Mouse (Mus musculus): ENCODE measurements around the gene Gm5134. TPM values are rescaled to one million over a fixed set of nuclear protein-coding genes. Genes with fewer than 3 reads are reported as not detected.
A peak's percentile ranks its signal among the peaks of the same experiment; 100 is the strongest.

Gene Gm5134
- total RNA-seq (2021), result not detected
- long read RNA-seq, experiment 1, result 0 reads
- long read RNA-seq, experiment 2, result 0 reads

- DNase-seq (ENCODE audit: low spot score in 2 of 2), result no peak
These were observed at the start of gene Gm5134 for GRCm38 (mm10) chr10:75954381-75954811. Gene Gm5134 (plus strand): TSS chr10:75954514.

- no peak for DNase-seq (ENCODE audit: low spot score in 2 of 2)
These were observed 47.4 kb upstream of the Gm5134 start for GRCm38 (mm10) chr10:75906882-75907281.

GRCm38 (mm10) chr10:75910698-75911097 lies 43.6 kb upstream of the Gm5134 start:
- DNase-seq (ENCODE audit: low spot score in 2 of 2), result no peak

GRCm38 (mm10) chr10:75913013-75913589 lies 41.2 kb upstream of the Gm5134 start:
- DNase-seq (ENCODE audit: low spot score in 2 of 2), result no peak

GRCm38 (mm10) chr10:75915557-75915956 lies 38.8 kb upstream of the Gm5134 start:
- DNase-seq (ENCODE audit: low spot score in 2 of 2), result no peak

GRCm38 (mm10) chr10:75916840-75917239 lies 37.5 kb upstream of the Gm5134 start:
- DNase-seq (ENCODE audit: low spot score in 2 of 2), result no peak

GRCm38 (mm10) chr10:75919026-75919425 lies 35.3 kb upstream of the Gm5134 start:
- no peak for DNase-seq (ENCODE audit: low spot score in 2 of 2)

DNA sequence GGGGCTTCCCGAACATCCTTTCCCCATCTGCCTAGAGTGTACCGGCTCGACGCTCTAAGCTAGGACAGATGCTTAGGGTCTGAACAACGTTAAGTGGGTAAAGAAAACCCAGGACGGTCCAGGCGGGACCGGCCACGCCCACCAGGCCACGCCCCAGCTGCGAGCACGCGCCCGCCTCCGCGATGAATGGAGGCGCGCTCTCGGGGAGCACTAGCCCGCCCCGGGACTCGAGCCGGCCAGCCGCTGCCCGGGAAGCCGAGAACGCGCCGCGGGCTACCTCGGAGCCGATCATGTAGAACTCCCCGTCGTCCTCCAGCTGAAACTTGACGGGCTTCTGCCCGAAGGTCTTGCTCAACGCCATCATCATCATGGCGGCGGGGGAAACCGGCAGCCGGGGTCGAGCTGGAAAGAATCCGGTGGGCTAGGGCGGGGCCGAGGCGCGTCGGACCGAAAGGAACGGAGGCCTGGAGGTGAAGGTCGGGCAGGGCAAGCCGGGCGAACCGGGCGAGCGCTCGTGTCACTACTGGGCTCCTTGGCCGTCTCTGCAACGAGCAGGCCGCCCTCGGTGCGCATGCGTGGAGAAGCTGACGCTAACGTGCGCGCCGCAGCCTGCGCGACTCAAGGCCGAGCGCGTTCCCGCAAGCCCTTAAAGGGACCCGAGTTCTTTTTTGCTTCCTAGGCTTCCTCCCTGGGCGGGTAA lies 33.1 kb upstream of the Gm5134 start, which contains the start of gene Smarcb1:
Gene Smarcb1 (minus strand): TSS at position 592 of the 700 bp plus-strand sequence.
- peak; percentile 96 for DNase-seq (ENCODE audit: low spot score in 2 of 2)

GRCm38 (mm10) chr10:75921726-75922560 lies 32.4 kb upstream of the Gm5134 start:
- no peak for DNase-seq (ENCODE audit: low spot score in 2 of 2)

DNA sequence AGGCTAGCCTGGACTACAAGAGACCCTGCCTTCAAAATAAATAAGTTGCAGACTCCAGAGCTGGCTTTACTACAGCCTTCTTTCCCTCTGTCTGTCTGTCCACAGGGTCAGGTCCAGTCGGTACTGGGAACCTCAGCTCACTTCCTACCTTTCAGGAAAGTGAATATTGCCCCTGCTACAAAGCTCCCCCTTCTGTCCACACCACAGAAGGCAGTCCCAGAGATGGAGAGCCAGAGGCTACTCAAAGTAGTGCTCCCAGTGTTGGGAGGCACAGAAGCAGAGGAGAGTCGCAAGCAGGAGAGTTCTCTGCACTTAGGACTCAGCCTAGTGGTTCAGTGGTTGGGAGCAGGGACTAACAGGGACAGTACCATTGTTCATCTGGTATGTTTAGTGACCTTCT lies 30.0 kb upstream of the Gm5134 start:
- no peak for DNase-seq (ENCODE audit: low spot score in 2 of 2)

DNA sequence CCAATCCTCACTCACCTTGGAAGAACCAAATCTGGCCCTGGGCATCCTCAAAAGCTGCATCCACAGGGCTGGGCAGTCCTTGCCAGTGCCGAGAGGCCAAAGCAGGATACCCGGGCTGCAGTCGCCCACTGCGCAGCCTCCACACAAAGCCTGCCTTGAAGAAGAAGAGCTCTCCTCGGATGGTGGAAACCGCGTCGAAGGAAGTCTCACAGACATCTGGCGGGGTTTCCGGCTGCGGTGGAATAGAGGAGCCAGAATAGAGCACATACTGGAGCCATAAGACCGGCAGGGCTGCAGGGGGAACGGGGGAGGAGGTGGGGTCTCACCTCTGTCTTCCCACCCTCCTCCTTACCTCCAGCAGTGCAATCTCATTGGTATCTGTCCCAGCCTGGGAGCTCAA lies 27.9 kb upstream of the Gm5134 start:
- no peak for DNase-seq (ENCODE audit: low spot score in 2 of 2)

- DNase-seq (ENCODE audit: low spot score in 2 of 2), result no peak
These were observed 24.0 kb upstream of the Gm5134 start for GRCm38 (mm10) chr10:75930304-75930703.

- no peak for DNase-seq (ENCODE audit: low spot score in 2 of 2)
These were observed 23.0 kb upstream of the Gm5134 start for GRCm38 (mm10) chr10:75931311-75931710.

- no peak for DNase-seq (ENCODE audit: low spot score in 2 of 2)
These were observed 22.1 kb upstream of the Gm5134 start for GRCm38 (mm10) chr10:75932081-75932678.

DNA sequence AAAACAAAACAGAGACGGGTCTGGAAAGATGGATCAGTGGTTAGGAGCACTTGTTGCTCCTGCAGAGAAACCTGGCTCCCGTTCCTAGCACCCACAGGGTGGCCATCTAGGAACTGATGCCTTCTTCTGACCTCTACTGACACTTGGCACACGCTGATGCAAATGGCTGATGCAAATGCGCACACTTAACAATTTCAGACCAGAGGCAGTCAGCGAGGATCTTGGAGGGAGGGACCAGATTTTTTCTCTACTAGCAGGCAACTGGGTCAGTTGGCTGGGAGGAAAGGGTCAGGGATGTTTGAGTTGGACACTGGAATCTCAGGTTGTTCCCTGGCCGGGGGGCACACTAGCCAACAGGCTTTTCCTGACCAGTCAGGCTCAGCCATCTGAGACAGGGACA lies 21.4 kb upstream of the Gm5134 start, which contains the start of gene Chchd10:
Gene Chchd10 (plus strand): TSS at position 240 of the 400 bp plus-strand sequence.
- DNase-seq (ENCODE audit: low spot score in 2 of 2), result no peak

DNA sequence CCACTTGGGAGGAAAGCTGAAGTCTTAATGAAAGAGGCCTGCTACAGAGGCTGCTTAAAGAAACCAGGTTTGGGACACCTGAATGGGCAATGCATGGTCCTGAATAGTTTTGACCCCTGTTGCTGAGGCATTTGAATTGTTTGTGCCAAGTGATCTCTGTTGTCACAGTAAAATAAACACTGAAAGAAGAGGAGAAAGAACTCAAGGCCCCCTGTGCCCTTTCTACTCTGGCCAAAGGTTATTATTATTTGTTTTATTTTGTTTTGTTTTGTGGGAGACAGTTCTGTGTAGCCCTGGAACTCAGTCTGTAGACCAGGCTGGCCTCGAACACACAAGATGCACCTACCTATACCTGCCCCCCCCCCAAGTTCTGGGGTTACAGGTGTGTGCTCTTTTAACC lies 19.3 kb upstream of the Gm5134 start:
- no peak for DNase-seq (ENCODE audit: low spot score in 2 of 2)

DNA sequence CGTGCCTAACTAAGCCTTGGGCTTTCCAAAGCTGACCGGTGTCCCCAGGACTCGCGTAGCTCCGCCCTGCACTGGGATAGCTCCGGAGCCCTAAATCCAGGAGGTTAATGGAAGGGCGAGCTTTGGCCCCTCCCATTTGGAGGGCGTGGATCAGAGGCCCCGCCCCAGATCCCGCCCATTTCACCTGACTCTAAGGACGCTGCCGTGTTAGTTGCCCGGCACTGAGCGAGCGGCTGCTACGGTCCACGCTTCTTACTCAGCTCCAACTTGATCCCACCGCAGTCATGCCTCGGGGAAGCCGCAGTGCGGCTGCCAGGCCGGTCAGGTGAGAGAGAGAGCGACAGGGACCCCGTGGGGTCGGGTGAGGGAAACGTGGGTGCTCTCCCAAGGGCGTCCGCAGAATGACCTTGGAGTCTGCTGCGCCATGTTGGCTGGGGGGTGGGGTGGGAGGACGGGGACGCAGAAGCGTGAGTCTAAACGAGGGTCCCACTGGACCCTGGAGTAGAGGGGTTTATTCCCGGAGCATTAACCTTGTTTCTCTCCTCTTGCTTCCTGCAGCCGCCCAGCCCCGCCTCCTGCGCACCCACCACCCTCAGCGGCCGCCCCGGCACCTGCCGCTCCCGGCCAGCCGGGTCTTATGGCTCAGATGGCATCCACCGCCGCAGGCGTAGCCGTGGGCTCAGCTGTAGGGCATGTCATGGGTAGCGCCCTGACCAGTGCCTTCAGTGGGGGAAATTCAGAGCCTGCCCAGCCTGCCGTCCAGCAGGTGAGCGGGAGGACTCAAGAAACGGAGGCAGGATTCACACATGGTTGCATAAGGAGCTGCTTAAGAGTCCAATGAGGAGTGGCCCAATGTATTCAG lies 18.4 kb upstream of the Gm5134 start, which contains the start of gene Mmp11:
Gene Mmp11 (minus strand): TSS at position 817 of the 862 bp plus-strand sequence.
- peak; percentile 70 to 78 for DNase-seq (ENCODE audit: low spot score in 2 of 2)

DNA sequence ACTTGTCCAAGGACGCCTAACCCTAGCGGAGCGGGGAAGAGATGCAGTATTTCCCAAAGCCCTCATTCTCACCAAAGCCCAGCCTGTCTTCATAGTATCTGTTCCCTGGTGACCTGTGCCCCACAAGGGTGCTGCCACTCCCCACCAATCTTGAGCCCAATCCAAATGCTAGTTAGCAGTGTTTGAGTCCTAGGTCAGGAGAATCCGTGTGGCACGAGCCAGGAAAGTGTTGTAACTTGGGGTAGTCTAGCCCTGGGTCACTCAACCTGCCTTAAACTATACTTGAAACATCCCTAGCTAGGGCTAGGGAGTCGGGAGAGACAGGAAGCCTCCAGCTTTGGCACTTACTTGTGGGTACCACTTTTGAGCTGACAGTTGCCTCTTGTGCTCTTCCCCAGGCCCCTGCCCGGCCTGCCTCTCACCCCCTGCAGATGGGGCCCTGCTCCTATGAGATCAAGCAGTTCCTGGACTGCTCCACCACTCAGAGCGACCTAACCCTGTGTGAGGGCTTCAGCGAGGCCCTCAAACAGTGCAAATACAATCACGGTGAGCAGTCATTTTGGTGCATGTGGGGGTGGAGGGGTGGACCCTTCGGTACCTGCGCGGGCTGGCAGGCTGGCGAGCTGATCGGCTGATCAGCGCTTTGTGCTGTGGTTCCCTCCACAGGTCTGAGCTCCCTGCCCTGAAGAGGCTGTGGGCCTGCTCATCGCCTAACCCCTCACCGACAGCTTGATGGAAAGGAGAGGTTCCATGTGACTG lies 17.2 kb upstream of the Gm5134 start:
- DNase-seq (ENCODE audit: low spot score in 2 of 2), result no peak

GRCm38 (mm10) chr10:75937851-75938643 lies 16.3 kb upstream of the Gm5134 start:
- no peak for DNase-seq (ENCODE audit: low spot score in 2 of 2)

Measured in left cerebral cortex, adult 18-20 months (tissue).